Mouse (Mus musculus): ENCODE data around the gene Krt76. TPM values are rescaled to one million over a fixed set of nuclear protein-coding genes. Genes with fewer than 3 reads are reported as not detected.

Gene Krt76
- total RNA-seq, 2 experiments from 2014 or later, result not detected

GRCm38 (mm10) chr15:101866754-101867153 is 26.0 kb downstream of the Krt76 start:
- DNase-seq (ENCODE audit: extremely low spot score in 1 of 2, low spot score in 1 of 2), result no peak

- DNase-seq (ENCODE audit: extremely low spot score in 1 of 2, low spot score in 1 of 2), result no peak
Observed at GRCm38 (mm10) chr15:101860421-101861130, 32.1 kb downstream of the Krt76 start.

- DNase-seq (ENCODE audit: extremely low spot score in 1 of 2, low spot score in 1 of 2), result peak; percentile 44 to 46
Observed at GRCm38 (mm10) chr15:101859735-101860170, 33.0 kb downstream of the Krt76 start.

- no peak for DNase-seq (ENCODE audit: extremely low spot score in 1 of 2, low spot score in 1 of 2)
Observed at GRCm38 (mm10) chr15:101858673-101859425, 33.9 kb downstream of the Krt76 start.

GRCm38 (mm10) chr15:101856696-101857095 is 36.0 kb downstream of the Krt76 start:
- DNase-seq (ENCODE audit: extremely low spot score in 1 of 2, low spot score in 1 of 2), result no peak

- no peak for DNase-seq (ENCODE audit: extremely low spot score in 1 of 2, low spot score in 1 of 2)
Observed at GRCm38 (mm10) chr15:101855732-101856131, 37.0 kb downstream of the Krt76 start.

- DNase-seq (ENCODE audit: extremely low spot score in 1 of 2, low spot score in 1 of 2), result no peak
Observed at GRCm38 (mm10) chr15:101854294-101854693, 38.4 kb downstream of the Krt76 start.

- no peak for DNase-seq (ENCODE audit: extremely low spot score in 1 of 2, low spot score in 1 of 2)
Observed at GRCm38 (mm10) chr15:101852571-101852970, 40.1 kb downstream of the Krt76 start.

GRCm38 (mm10) chr15:101850694-101851093 is 42.0 kb downstream of the Krt76 start, which contains the start of gene Krt1:
Gene Krt1 (minus strand): TSS chr15:101850794.
- DNase-seq (ENCODE audit: extremely low spot score in 1 of 2, low spot score in 1 of 2), result no peak

GRCm38 (mm10) chr15:101845971-101846403 is 46.7 kb downstream of the Krt76 start:
- DNase-seq (ENCODE audit: extremely low spot score in 1 of 2, low spot score in 1 of 2), result peak; percentile 36 to 41

GRCm38 (mm10) chr15:101843192-101843591 is 49.5 kb downstream of the Krt76 start:
- no peak for DNase-seq (ENCODE audit: extremely low spot score in 1 of 2, low spot score in 1 of 2)

- DNase-seq (ENCODE audit: extremely low spot score in 1 of 2, low spot score in 1 of 2), result no peak
Observed at GRCm38 (mm10) chr15:101834784-101835328, 57.9 kb downstream of the Krt76 start.

Small RNA genes lying within 50 kb of the gene (microRNA-seq; reads per million reads assigned to microRNA genes)
- 0 reads per million in 2 experiments for gene Gm44356

Other genes starting within 250 kb of the Krt76 start
- not detected for gene Gm5478, start 245.5 kb downstream of the Krt76 start, total RNA-seq (2021)
- gene Krt6b, start 212.6 kb downstream of the Krt76 start, total RNA-seq (2021), result not detected
- gene Krt6a, start 198.6 kb downstream of the Krt76 start, total RNA-seq (2021), result not detected
- gene Krt5, start 180.0 kb downstream of the Krt76 start, total RNA-seq (2021), result under 1 TPM; 0.33 to 0.52 TPM
- gene Krt71, start 149.8 kb downstream of the Krt76 start, total RNA-seq (2021), result not detected
- not detected for gene Krt72, start 106.5 kb downstream of the Krt76 start, total RNA-seq (2021)
- 1 to 10 TPM; 7.3 to 9.0 TPM for gene Krt73, start 90.6 kb downstream of the Krt76 start, total RNA-seq (2021)
- 1 to 10 TPM; 5.2 to 5.4 TPM for gene Krt2, start 74.8 kb downstream of the Krt76 start, total RNA-seq (2021)
- 1 to 10 TPM; 3.5 to 4.1 TPM for gene Krt1, start 42.1 kb downstream of the Krt76 start, total RNA-seq (2021)
- 10 to 100 TPM in 1 of 2 experiments, 1 to 10 TPM in 1; 9.4 to 11.3 TPM for gene Krt77, start 23.2 kb downstream of the Krt76 start, total RNA-seq (2021)
- gene Krt4, start 31.8 kb upstream of the Krt76 start, total RNA-seq (2021), result not detected
- under 1 TPM; 0.28 to 0.32 TPM for gene Krt79, start 47.4 kb upstream of the Krt76 start, total RNA-seq (2021)
- not detected for gene Krt78, start 61.4 kb upstream of the Krt76 start, total RNA-seq (2021)
- gene Krt8, start 111.6 kb upstream of the Krt76 start, total RNA-seq (2021), result under 1 TPM in 1 of 2 experiments, not detected in 1; 0.19 TPM
- under 1 TPM; 0.17 to 0.26 TPM for gene Krt18, start 135.3 kb upstream of the Krt76 start, total RNA-seq (2021)
- gene Eif4b, start 180.9 kb upstream of the Krt76 start, total RNA-seq (2021), result 100 to 1,000 TPM; 182 to 188 TPM
- 10 to 100 TPM; 13.3 to 15.0 TPM for gene Tns2, start 207.5 kb upstream of the Krt76 start, total RNA-seq (2021)
- gene Spryd3, start 243.3 kb upstream of the Krt76 start, total RNA-seq (2021), result 100 to 1,000 TPM; 149 to 154 TPM

Measured in layer of hippocampus, postnatal 25 days (tissue).